Mouse (Mus musculus): ENCODE data around the gene Shroom1. TPM values are rescaled to one million over a fixed set of nuclear protein-coding genes. Genes with fewer than 3 reads are reported as not detected.

Shroom1 gene
- total and polyA plus RNA-seq, 2 experiments from 2014 or later: 2.4 to 7.1 TPM

GRCm38 (mm10) chr11:53430670-53431346 is 26.2 kb upstream of the Shroom1 start, which contains the start of the genes Uqcrq and Gdf9:
TSS of gene Uqcrq (minus strand) at chr11:53430831.
TSS of gene Gdf9 (plus strand) at chr11:53431023.
- under 1% methylated on average over 44 of the region's 44 CpGs for WGBS
- peak; percentile 97 for ATAC-seq
- Histone ChIP-seq H3K9me3 (ENCODE audit: low read length) (no peaks in the 10 kb centered on the region), H3K27me3 (ENCODE audit: insufficient read depth, low read length) (no peaks in the 10 kb centered on the region), H3K4me3 (ENCODE audit: low read length) (peak within 1 kb of the TSS; percentile 94), H3K4me2 (ENCODE audit: low read depth, low read length) (peak within 1 kb of the TSS; percentile 83), H3K36me3 (ENCODE audit: insufficient read depth, low read length) (peaks cover 16% of the 10 kb centered on the region; the same call in 1 of the 2 replicates), H3K27ac (peak within 1 kb of the TSS; percentile 88), H3K4me1 (ENCODE audit: insufficient read depth, low read length) (peaks cover 11% of the 10 kb centered on the region), H3K9ac (replicated peaks; ENCODE audit: low read length) (peak within 1 kb of the TSS; percentile 83)
- peak; percentile 100 for DNase-seq (ENCODE audit: low spot score)
- no peak; the same call in 1 of the 2 replicates for TF ChIP-seq CTCF (IDR thresholded peaks at IDR 0.05; ENCODE audit: low read depth)

GRCm38 (mm10) chr11:53431347-53432056 is 25.5 kb upstream of the Shroom1 start:
- no peak for TF ChIP-seq CTCF (IDR thresholded peaks at IDR 0.05; ENCODE audit: low read depth)
- DNase-seq (ENCODE audit: low spot score): no peak
- Histone ChIP-seq H3K4me1 (ENCODE audit: insufficient read depth, low read length) (peaks cover 11% of the 10 kb centered on the region), H3K27me3 (ENCODE audit: insufficient read depth, low read length) (no peaks in the 10 kb centered on the region), H3K4me3 (ENCODE audit: low read length) (peak overlapping the region; percentile 94), H3K4me2 (ENCODE audit: low read depth, low read length) (peak overlapping the region; percentile 83), H3K36me3 (ENCODE audit: insufficient read depth, low read length) (peaks cover 16% of the 10 kb centered on the region; the same call in 1 of the 2 replicates), H3K9ac (replicated peaks; ENCODE audit: low read length) (peak overlapping the region; percentile 44), H3K27ac (peak overlapping the region; percentile 88), H3K9me3 (ENCODE audit: low read length) (no peaks in the 10 kb centered on the region)
- peak; percentile 36 for ATAC-seq
- 14% methylated on average over 9 of the region's 9 CpGs for WGBS

- DNase-seq (ENCODE audit: low spot score) (no peak), ATAC-seq (no peak)
- Histone ChIP-seq H3K27ac (no peak overlapping the region), H3K4me2 (ENCODE audit: low read depth, low read length) (no peak overlapping the region), H3K9me3 (ENCODE audit: low read length) (no peaks in the 10 kb centered on the region), H3K9ac (replicated peaks; ENCODE audit: low read length) (no peak overlapping the region), H3K4me1 (ENCODE audit: insufficient read depth, low read length) (peaks cover 11% of the 10 kb centered on the region), H3K4me3 (ENCODE audit: low read length) (no peak overlapping the region), H3K36me3 (ENCODE audit: insufficient read depth, low read length) (peaks cover 8% of the 10 kb centered on the region; the same call in 1 of the 2 replicates), H3K27me3 (ENCODE audit: insufficient read depth, low read length) (no peaks in the 10 kb centered on the region)
- 59% methylated on average over 6 of the region's 6 CpGs for WGBS
- TF ChIP-seq CTCF (IDR thresholded peaks at IDR 0.05; ENCODE audit: low read depth): no peak
Measured at GRCm38 (mm10) chr11:53433057-53433456, 23.9 kb upstream of the Shroom1 start.

GRCm38 (mm10) chr11:53435504-53435903 is 21.5 kb upstream of the Shroom1 start:
- DNase-seq (ENCODE audit: low spot score) (no peak), ATAC-seq (no peak)
- Histone ChIP-seq H3K9ac (replicated peaks; ENCODE audit: low read length) (no peak overlapping the region), H3K27me3 (ENCODE audit: insufficient read depth, low read length) (no peaks in the 10 kb centered on the region), H3K4me3 (ENCODE audit: low read length) (no peak overlapping the region), H3K27ac (no peak overlapping the region), H3K9me3 (ENCODE audit: low read length) (no peaks in the 10 kb centered on the region), H3K36me3 (ENCODE audit: insufficient read depth, low read length) (no peaks in the 10 kb centered on the region), H3K4me2 (ENCODE audit: low read depth, low read length) (no peak overlapping the region), H3K4me1 (ENCODE audit: insufficient read depth, low read length) (0 out of 2 replicates have a peak, but pooled peaks cover 4% of the 10 kb centered on the region)
- no peak for TF ChIP-seq CTCF (IDR thresholded peaks at IDR 0.05; ENCODE audit: low read depth)
- 81% methylated on average over 8 of the region's 8 CpGs for WGBS

GRCm38 (mm10) chr11:53436338-53436737 is 20.7 kb upstream of the Shroom1 start:
- ATAC-seq: no peak
- H3K9ac ChIP-seq (replicated peaks; ENCODE audit: low read length): no peak overlapping the region
- no peak overlapping the region for H3K4me2 ChIP-seq (ENCODE audit: low read depth, low read length)
- whole genome bisulfite sequencing: 91% methylated on average over 6 of the region's 6 CpGs
- DNase-seq (ENCODE audit: low spot score): no peak
- H3K27me3 ChIP-seq (ENCODE audit: insufficient read depth, low read length): no peaks in the 10 kb centered on the region
- H3K4me1 ChIP-seq (ENCODE audit: insufficient read depth, low read length): 0 out of 2 replicates have a peak, but pooled peaks cover 3% of the 10 kb centered on the region
- H3K27ac ChIP-seq: no peak overlapping the region
- TF ChIP-seq CTCF (IDR thresholded peaks at IDR 0.05; ENCODE audit: low read depth): no peak
- H3K4me3 ChIP-seq (ENCODE audit: low read length): no peak overlapping the region
- no peaks in the 10 kb centered on the region for H3K9me3 ChIP-seq (ENCODE audit: low read length)
- no peaks in the 10 kb centered on the region for H3K36me3 ChIP-seq (ENCODE audit: insufficient read depth, low read length)

GRCm38 (mm10) chr11:53441921-53442320 is 15.1 kb upstream of the Shroom1 start:
- H3K36me3 ChIP-seq (ENCODE audit: insufficient read depth, low read length): no peaks in the 10 kb centered on the region
- H3K9me3 ChIP-seq (ENCODE audit: low read length): no peaks in the 10 kb centered on the region
- no peak overlapping the region for H3K9ac ChIP-seq (replicated peaks; ENCODE audit: low read length)
- H3K27ac ChIP-seq: no peak overlapping the region
- no peak for TF ChIP-seq CTCF (IDR thresholded peaks at IDR 0.05; ENCODE audit: low read depth)
- no peak overlapping the region for H3K4me2 ChIP-seq (ENCODE audit: low read depth, low read length)
- H3K4me3 ChIP-seq (ENCODE audit: low read length): no peak overlapping the region
- no peak for DNase-seq (ENCODE audit: low spot score)
- no peak for ATAC-seq
- H3K4me1 ChIP-seq (ENCODE audit: insufficient read depth, low read length): no peaks in the 10 kb centered on the region
- no peaks in the 10 kb centered on the region for H3K27me3 ChIP-seq (ENCODE audit: insufficient read depth, low read length)
- WGBS: 61% methylated on average over 12 of the region's 12 CpGs

Data from hindbrain, postnatal 0 days (tissue).